Comparison of ENCODE assay signal across 14 mouse cellular contexts in the genomic region with DNA sequence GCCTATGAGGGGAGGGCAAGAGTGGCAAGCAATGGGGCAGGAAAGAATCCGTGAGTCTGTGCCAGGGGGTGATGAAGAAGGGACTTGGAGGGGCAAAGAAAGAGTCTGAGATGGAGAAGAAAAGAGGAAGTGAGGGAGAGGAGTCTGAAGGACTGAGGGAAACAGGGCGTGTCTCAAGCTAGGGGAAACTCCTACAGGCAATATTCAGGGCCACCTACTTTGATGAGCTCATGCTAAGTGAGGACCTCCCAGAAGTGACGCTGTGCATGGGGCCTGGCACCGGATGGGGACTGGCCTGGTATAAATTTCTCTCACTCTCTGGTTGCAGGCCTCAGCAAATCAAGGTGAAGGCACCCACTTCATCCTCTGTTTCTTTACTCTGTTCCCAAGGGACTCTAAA. TPM values are rescaled to one million over a fixed set of nuclear protein-coding genes. Genes with fewer than 3 reads are reported as not detected.
A peak's percentile ranks its signal among the peaks of the same experiment; 100 is the strongest.
DNase-seq lines count a peak whose midpoint lies in the region; ATAC-seq and TF ChIP-seq lines count a peak whose summit lies in the region.
"Had no signal": no experiment of that assay in that cellular context is flagged by ENCODE, and none has a peak within 500 bp of the region (broad histone marks: within the 10 kb centered on the region; RNA-seq: fewer than 3 reads in every experiment).

No protein-coding gene starts in this region.

- H3K27me3 ChIP-seq in MEL (ENCODE audit: control insufficient read depth in 1 of 2, insufficient read depth in 2 of 2, low read length in 2 of 2), result no peaks in the 10 kb centered on the region
- H3K27me3 ChIP-seq in liver, adult 2 months (ENCODE audit: control insufficient read depth, insufficient read depth, low read length), result no peaks in the 10 kb centered on the region
- no peaks in the 10 kb centered on the region for H3K27me3 ChIP-seq in forebrain, embryonic 10.5 days (ENCODE audit: poor library complexity, severe bottlenecking)
- H3K27me3 ChIP-seq: embryonic facial prominence, embryonic 12.5 days had no signal

- no peaks in the 10 kb centered on the region for H3K9me3 ChIP-seq in MEL (replicated peaks; ENCODE audit: insufficient read depth, low read length)
- no peaks in the 10 kb centered on the region for H3K9me3 ChIP-seq in forebrain, embryonic 10.5 days
- H3K9me3 ChIP-seq: embryonic facial prominence, embryonic 12.5 days; midbrain, embryonic 10.5 days had no signal

- ATAC-seq in megakaryocyte-erythroid progenitor cell, adult 5-6 weeks (replicated peaks; ENCODE audit: low FRiP score, low TSS enrichment, poor library complexity, severe bottlenecking), result no peak

- TF ChIP-seq POLR2A in MEL (IDR thresholded peaks at IDR 0.05; ENCODE audit: control insufficient read depth in 1 of 2, insufficient read depth in 1 of 2, low read depth in 1 of 2, low read length in 2 of 2, poor library complexity in 1 of 2), result peak in 1 of 2 experiments; percentile 78; a peak in 2 of 4 replicates
- TF ChIP-seq POLR2A in liver, adult 2 months (IDR thresholded peaks at IDR 0.05; ENCODE audit: extremely low read depth, insufficient read depth, low read length), result no peak

- H3K4me3 ChIP-seq in MEL (ENCODE audit: control insufficient read depth in 1 of 2, insufficient read depth in 1 of 2, low read depth in 2 of 2, low read length in 2 of 2), result peak overlapping the region; percentile 89 to 98
- H3K4me3 ChIP-seq in liver, adult 2 months (ENCODE audit: insufficient read depth, low read depth, low read length), result no peak overlapping the region
- no peak overlapping the region for H3K4me3 ChIP-seq in forebrain, embryonic 10.5 days
- H3K4me3 ChIP-seq: embryonic facial prominence, embryonic 12.5 days; midbrain, embryonic 10.5 days had no signal

- peak; percentile 25 to 26; a peak in 2 of 4 replicates for TF ChIP-seq EP300 in MEL (IDR thresholded peaks at IDR 0.05; ENCODE audit: low read depth in 1 of 2, low read length in 2 of 2)

- H3K79me2 ChIP-seq in MEL (ENCODE audit: control insufficient read depth, insufficient read depth, low read length, poor library complexity), result peaks cover 11% of the 10 kb centered on the region
- no peaks in the 10 kb centered on the region for H3K79me2 ChIP-seq in liver, adult 2 months (ENCODE audit: control insufficient read depth, insufficient read depth, low read length)

- 65% methylated on average over 4 of the region's 4 CpGs for WGBS in liver, adult 2 months
- 70% methylated on average over 4 of the region's 4 CpGs for WGBS in forebrain, embryonic 10.5 days

- peak overlapping the region; percentile 64 for H3K27ac ChIP-seq in MEL (ENCODE audit: control insufficient read depth, low read depth, low read length)
- no peak overlapping the region for H3K27ac ChIP-seq in liver, adult 2 months (replicated peaks; ENCODE audit: insufficient read depth, low read depth, low read length)
- no peak overlapping the region for H3K27ac ChIP-seq in forebrain, embryonic 10.5 days
- H3K27ac ChIP-seq: embryonic facial prominence, embryonic 12.5 days; midbrain, embryonic 10.5 days had no signal

- peaks cover 13 to 20% of the 10 kb centered on the region in 2 experiments for H3K4me1 ChIP-seq in MEL (ENCODE audit: control insufficient read depth in 1 of 2, insufficient read depth in 2 of 2, low read length in 2 of 2)
- H3K4me1 ChIP-seq in liver, adult 2 months (ENCODE audit: control insufficient read depth, insufficient read depth, low read length), result no peaks in the 10 kb centered on the region
- no peaks in the 10 kb centered on the region for H3K4me1 ChIP-seq in forebrain, embryonic 10.5 days
- H3K4me1 ChIP-seq: embryonic facial prominence, embryonic 12.5 days; midbrain, embryonic 10.5 days had no signal

- TF ChIP-seq RAD21 in MEL (IDR thresholded peaks at IDR 0.05; ENCODE audit: low read depth, low read length), result no peak

- H3K9ac ChIP-seq in MEL (ENCODE audit: control insufficient read depth, low read depth, low read length, poor library complexity, severe bottlenecking), result peak overlapping the region; percentile 88
- H3K9ac ChIP-seq in liver, adult 2 months (ENCODE audit: low read depth, low read length), result no peak overlapping the region
- H3K9ac ChIP-seq: embryonic facial prominence, embryonic 12.5 days had no signal

- H3K36me3 ChIP-seq in MEL (ENCODE audit: control insufficient read depth in 1 of 2, insufficient read depth in 2 of 2, low read length in 2 of 2), result peaks cover 5 to 22% of the 10 kb centered on the region in 2 experiments
- no peaks in the 10 kb centered on the region for H3K36me3 ChIP-seq in liver, adult 2 months (ENCODE audit: control insufficient read depth, insufficient read depth, low read length)
- H3K36me3 ChIP-seq in forebrain, embryonic 10.5 days (replicated peaks), result no peaks in the 10 kb centered on the region
- H3K36me3 ChIP-seq: embryonic facial prominence, embryonic 12.5 days; midbrain, embryonic 10.5 days had no signal

- no peak for TF ChIP-seq CTCF in MEL (IDR thresholded peaks at IDR 0.05 in 2 of 3, conservative IDR thresholded peaks at IDR 0.05 in 1 of 3; ENCODE audit: control insufficient read depth in 1 of 3, insufficient read depth in 1 of 3, low read depth in 2 of 3, low read length in 3 of 3, poor library complexity in 1 of 3, severe bottlenecking in 1 of 3)
- no peak for TF ChIP-seq CTCF in liver, adult 2 months (IDR thresholded peaks at IDR 0.05; ENCODE audit: low read depth, low read length)

- DNase-seq in A20 (ENCODE audit: low read depth, low spot score) (peak; percentile 99), MEL (ENCODE audit: low read depth, low spot score) (peak; percentile 97)
- peak; percentile 19 for DNase-seq in liver, adult 2 months (ENCODE audit: extremely low read depth, low read depth, low spot score)
- DNase-seq in natural killer cell, adult 2 months (ENCODE audit: low spot score in 2 of 2), result peak; percentile 71 to 77
- no peak for DNase-seq in urinary bladder, postnatal 25 days (ENCODE audit: low spot score)
- DNase-seq in forebrain, embryonic 10.5 days (ENCODE audit: extremely low spot score, low spot score), result no peak
- DNase-seq in gastrocnemius, adult 18-20 months (ENCODE audit: low spot score), result no peak
- DNase-seq: adrenal gland, adult 8-10 months; heart, adult 11 months; kidney, postnatal 25 days; retina, postnatal 1 day had no signal

TF ChIP-seq in MEL, 35 proteins besides CTCF, POLR2A, EP300 and RAD21 (continues in another document):
- TF ChIP-seq ZMIZ1 (IDR thresholded peaks at IDR 0.05; ENCODE audit: low read depth, low read length), result no peak; the same call in 1 of the 2 replicates
- TF ChIP-seq RCOR1 (IDR thresholded peaks at IDR 0.05; ENCODE audit: low read depth, low read length), result peak; percentile 44; the same call in 1 of the 2 replicates
- TF ChIP-seq SIN3A (IDR thresholded peaks at IDR 0.05; ENCODE audit: low read length), result peak; percentile 82
- TF ChIP-seq NRF1 (IDR thresholded peaks at IDR 0.05; ENCODE audit: insufficient read depth, low read depth, low read length, poor library complexity, severe bottlenecking), result no peak
- 0 out of 2 replicates have a peak, but pooled peaks have one; percentile 32 for TF ChIP-seq MXI1 (IDR thresholded peaks at IDR 0.05; ENCODE audit: low read depth, low read length)
- TF ChIP-seq UBTF (IDR thresholded peaks at IDR 0.05; ENCODE audit: borderline replicate concordance, insufficient read depth, low read depth, low read length), result no peak
- TF ChIP-seq KAT2A (conservative IDR thresholded peaks at IDR 0.05; ENCODE audit: low read depth, low read length), result peak; percentile 48
- no peak for TF ChIP-seq TCF12 (IDR thresholded peaks at IDR 0.05; ENCODE audit: low read depth, low read length)
- no peak for TF ChIP-seq ZNF384 (IDR thresholded peaks at IDR 0.05; ENCODE audit: low read depth, low read length)
- TF ChIP-seq MYB (IDR thresholded peaks at IDR 0.05; ENCODE audit: low read depth, low read length), result no peak
- no peak for TF ChIP-seq BHLHE40 (IDR thresholded peaks at IDR 0.05; ENCODE audit: borderline replicate concordance, low read depth, low read length)
- TF ChIP-seq ZKSCAN1 (IDR thresholded peaks at IDR 0.05; ENCODE audit: low read depth, low read length), result no peak
- TF ChIP-seq CHD1 (IDR thresholded peaks at IDR 0.05; ENCODE audit: low read depth, low read length), result no peak
- TF ChIP-seq JUND (IDR thresholded peaks at IDR 0.05; ENCODE audit: low read depth, low read length), result 0 out of 2 replicates have a peak, but pooled peaks have one; percentile 30
- TF ChIP-seq POLR2AphosphoS5 (IDR thresholded peaks at IDR 0.05; ENCODE audit: borderline replicate concordance, low read depth, low read length), result no peak
- no peak for TF ChIP-seq MAFK (IDR thresholded peaks at IDR 0.05; ENCODE audit: borderline replicate concordance, low read depth, low read length)
- TF ChIP-seq TAL1 (IDR thresholded peaks at IDR 0.05; ENCODE audit: low read length), result no peak
- TF ChIP-seq GABPA (IDR thresholded peaks at IDR 0.05; ENCODE audit: low read depth, low read length), result no peak
- TF ChIP-seq NELFE (IDR thresholded peaks at IDR 0.05; ENCODE audit: low read depth, low read length), result peak; percentile 76
- no peak for TF ChIP-seq MEF2A (IDR thresholded peaks at IDR 0.05; ENCODE audit: extremely low read depth, insufficient replicate concordance, low read depth, low read length, poor library complexity, severe bottlenecking)
- no peak for TF ChIP-seq ZC3H11A (IDR thresholded peaks at IDR 0.05; ENCODE audit: low read depth, low read length)
- TF ChIP-seq ETS1 (IDR thresholded peaks at IDR 0.05; ENCODE audit: low read depth, low read length), result peak; percentile 89
- TF ChIP-seq CHD2 (IDR thresholded peaks at IDR 0.05; ENCODE audit: low read length), result no peak
- TF ChIP-seq MYC (IDR thresholded peaks at IDR 0.05; ENCODE audit: low read depth, low read length), result peak; percentile 75
- TF ChIP-seq USF2 (IDR thresholded peaks at IDR 0.05; ENCODE audit: borderline replicate concordance in 1 of 2, insufficient read depth in 1 of 2, low read depth in 1 of 2, low read length in 2 of 2), result no peak
- no peak for TF ChIP-seq USF1 (IDR thresholded peaks at IDR 0.05; ENCODE audit: low read depth, low read length)
- peak; percentile 56; the same call in 1 of the 2 replicates for TF ChIP-seq POLR2AphosphoS2 (IDR thresholded peaks at IDR 0.05; ENCODE audit: low read length)

RNA-seq across cellular contexts. Expression of gene Raet1d, which starts 53.9 kb away (rescaled TPM):
- total RNA-seq in MEL (2012; rRNA removed), result 0.08 and 0.26 TPM in 2 replicates
- polyA plus RNA-seq in MEL (2012; ENCODE audit: insufficient read depth in 1 of 2, insufficient read length in 2 of 2, low read depth in 1 of 2, low replicate concordance in 2 of 2, missing spikeins in 1 of 2), result under 1 TPM in 1 of 2 experiments, not detected in 1; 0.42 TPM
- 13.0 and 18.3 TPM in 2 replicates for total RNA-seq in liver, adult 2 months (2014; rRNA removed)
- polyA plus RNA-seq in liver, adult 2 months (2012; rRNA removed), result 9.1 and 17.7 TPM in 2 replicates
- polyA plus RNA-seq in forebrain, embryonic 10.5 days (2016; fragmentation: Nextera tagmentation; extraction: Ambion mirVana), result 16.1 and 17.8 TPM in 2 replicates
- not detected in 2 replicates for total RNA-seq in megakaryocyte-erythroid progenitor cell, adult 5-6 weeks (2014; fragmentation: Nextera tagmentation)
- not detected in 2 replicates for total RNA-seq in megakaryocyte-erythroid progenitor cell, adult 5-6 weeks (2017)
- not detected for total RNA-seq in gastrocnemius, adult 18-20 months (2021)
- total RNA-seq: adrenal gland, adult 8-10 months had no signal

Comparison
In these comparisons a context has a peak if more than half of its experiments do, and no peak if none do; other contexts are left out.
1. DNase-seq: peak in A20 (single experiment), MEL (single experiment), liver, adult 2 months (single experiment) and natural killer cell, adult 2 months (2 of 2); none in urinary bladder, postnatal 25 days (single experiment), forebrain, embryonic 10.5 days (single experiment) and gastrocnemius, adult 18-20 months (single experiment).
2. H3K4me3 ChIP-seq: peak in MEL (2 of 2); none in liver, adult 2 months (single experiment) and forebrain, embryonic 10.5 days (single experiment).
3. RNA of gene Raet1d, which starts 53.9 kb away (total RNA-seq): 13.0 to 18.3 TPM in liver, adult 2 months; 0.08 to 0.26 TPM in MEL, not detected in megakaryocyte-erythroid progenitor cell, adult 5-6 weeks and not detected in gastrocnemius, adult 18-20 months; every median in the first group is over 10 times any median in the second.